Mouse (Mus musculus) CH12.LX (cell line): Measurements from ENCODE around the gene Agtpbp1. TPM values are rescaled to one million over a fixed set of nuclear protein-coding genes. Genes with fewer than 3 reads are reported as not detected.
A peak's percentile ranks its signal among the peaks of the same experiment; 100 is the strongest.

Source experiments
- DNase-seq: peaks from one replicate; pipeline ENCODE4 v3.0.0-alpha.2; 2013; ENCODE audit errors: extremely low read depth
- H3K27ac ChIP-seq: 2 replicates; pipeline ENCODE4 v1.5.1; 2012; ENCODE audit warnings: low read depth, mild to moderate bottlenecking, control low read depth, moderate library complexity; ENCODE audit not compliant: insufficient read depth
- H3K27me3 ChIP-seq: replicated peaks from 2 replicates; pipeline ENCODE3; 2012; ENCODE audit warnings: inconsistent platforms
- H3K36me3 ChIP-seq, 2 experiments: replicated peaks in 1 of 2; 2 replicates each; pipeline versions ENCODE3 to v1.6.1; 2012; ENCODE audit warnings: inconsistent platforms in 1 of 2, low read length in 1 of 2, mild to moderate bottlenecking in 1 of 2, mixed read lengths in 1 of 2, moderate library complexity in 1 of 2; ENCODE audit not compliant: control insufficient read depth in 1 of 2, insufficient read depth in 1 of 2
- H3K4me1 ChIP-seq, 2 experiments: 2 replicates each; pipeline ENCODE4 v1.6.1; 2012; ENCODE audit warnings: inconsistent platforms in 1 of 2, moderate library complexity in 1 of 2; ENCODE audit not compliant: insufficient read depth in 2 of 2, control insufficient read depth in 1 of 2
- H3K4me2 ChIP-seq: 2 replicates; pipeline ENCODE4 v1.6.1; 2012; ENCODE audit warnings: low read depth, mild to moderate bottlenecking, control low read depth; ENCODE audit not compliant: poor library complexity, insufficient read depth, severe bottlenecking
- H3K4me3 ChIP-seq, 3 experiments: fragments of 150-350 bp in 1 of 3; sonication (generic) in 1 of 3; replicated peaks in 1 of 3; 2 replicates each; pipeline versions ENCODE3 to v1.5.1; 2011 to 2012; ENCODE audit warnings: low read depth in 2 of 3, low read length in 2 of 3, mild to moderate bottlenecking in 2 of 3, moderate library complexity in 2 of 3, control low read depth in 1 of 3, improper control_type of control experiment in 1 of 3, inconsistent platforms in 1 of 3, mixed read lengths in 1 of 3; ENCODE audit not compliant: poor library complexity in 1 of 3
- H3K79me2 ChIP-seq: replicated peaks from 2 replicates; pipeline ENCODE4 v1.6.1; 2012; ENCODE audit warnings: mild to moderate bottlenecking, moderate library complexity; ENCODE audit not compliant: control insufficient read depth, poor library complexity, insufficient read depth, severe bottlenecking; ENCODE audit errors: extremely low read depth
- H3K9ac ChIP-seq: 2 replicates; pipeline ENCODE4 v1.6.1; 2012; ENCODE audit warnings: low read depth, mild to moderate bottlenecking, control low read depth, moderate library complexity; ENCODE audit not compliant: insufficient read depth
- H3K9me3 ChIP-seq: replicated peaks from 2 replicates; pipeline ENCODE3; 2012; ENCODE audit warnings: low read length, inconsistent platforms, mixed read lengths
- BHLHE40 ChIP-seq: IDR thresholded peaks from 2 replicates; pipeline ENCODE4 v1.6.1; 2011; ENCODE audit warnings: mild to moderate bottlenecking, low read depth, low read length, improper control_type of control experiment
- CHD1 ChIP-seq: IDR thresholded peaks from 2 replicates; pipeline ENCODE4 v1.6.1; 2012; ENCODE audit warnings: low read depth, low read length, improper control_type of control experiment, inconsistent platforms
- CHD2 ChIP-seq: IDR thresholded peaks from 2 replicates; pipeline ENCODE4 v1.6.1; 2011; ENCODE audit warnings: low read length, improper control_type of control experiment
- CTCF ChIP-seq, 2 experiments: IDR thresholded peaks in 1 of 2; conservative IDR thresholded peaks in 1 of 2; 2 replicates each; pipeline ENCODE4 v1.5.1; 2011 to 2012; ENCODE audit warnings: low read depth in 2 of 2, low read length in 2 of 2, improper control_type of control experiment in 1 of 2, inconsistent platforms in 1 of 2, mild to moderate bottlenecking in 1 of 2, moderate library complexity in 1 of 2
- EP300 ChIP-seq: IDR thresholded peaks from 2 replicates; pipeline ENCODE4 v1.6.1; 2011; ENCODE audit warnings: low read length, improper control_type of control experiment
- ETS1 ChIP-seq: conservative IDR thresholded peaks from 2 replicates; pipeline ENCODE4 v1.6.1; 2012; ENCODE audit warnings: low read depth, mild to moderate bottlenecking, inconsistent platforms, low read length, improper control_type of control experiment, moderate library complexity
- GABPA ChIP-seq: IDR thresholded peaks from 2 replicates; pipeline ENCODE4 v1.6.1; 2012; ENCODE audit warnings: low read depth, low read length, improper control_type of control experiment, inconsistent platforms; ENCODE audit not compliant: insufficient replicate concordance
- HCFC1 ChIP-seq: IDR thresholded peaks from 2 replicates; pipeline ENCODE4 v1.6.1; 2012; ENCODE audit warnings: low read depth, mild to moderate bottlenecking, inconsistent platforms, low read length, improper control_type of control experiment
- JUN ChIP-seq: IDR thresholded peaks from 2 replicates; pipeline ENCODE4 v1.6.1; 2011; ENCODE audit warnings: low read depth, mild to moderate bottlenecking, low read length, improper control_type of control experiment, moderate library complexity; ENCODE audit not compliant: insufficient read depth
- JUND ChIP-seq: conservative IDR thresholded peaks from 2 replicates; pipeline ENCODE4 v1.6.1; 2011; ENCODE audit warnings: low read depth, low read length, improper control_type of control experiment
- KAT2A ChIP-seq: IDR thresholded peaks from 2 replicates; pipeline ENCODE4 v1.6.1; 2012; ENCODE audit warnings: low read length, improper control_type of control experiment, inconsistent platforms; ENCODE audit not compliant: insufficient replicate concordance
- MAFK ChIP-seq: IDR thresholded peaks from 2 replicates; pipeline ENCODE4 v1.6.1; 2011; ENCODE audit warnings: low read length, improper control_type of control experiment; ENCODE audit not compliant: insufficient replicate concordance
- MAX ChIP-seq: IDR thresholded peaks from 2 replicates; pipeline ENCODE4 v1.6.1; 2011; ENCODE audit warnings: low read length, improper control_type of control experiment
- MAZ ChIP-seq: IDR thresholded peaks from 2 replicates; pipeline ENCODE4 v1.6.1; 2012; ENCODE audit warnings: low read depth, mild to moderate bottlenecking, inconsistent platforms, low read length, improper control_type of control experiment, moderate library complexity
- MEF2A ChIP-seq: IDR thresholded peaks from 2 replicates; pipeline ENCODE4 v1.6.1; 2014; ENCODE audit warnings: low read depth, mild to moderate bottlenecking, inconsistent platforms, low read length, improper control_type of control experiment, borderline replicate concordance
- MXI1 ChIP-seq: IDR thresholded peaks from 2 replicates; pipeline ENCODE4 v1.6.1; 2011; ENCODE audit warnings: mild to moderate bottlenecking, low read depth, low read length, improper control_type of control experiment
- MYC ChIP-seq: IDR thresholded peaks from 2 replicates; pipeline ENCODE4 v1.6.1; 2011; ENCODE audit warnings: low read depth, mild to moderate bottlenecking, improper control_type of control experiment, low read length
- NELFE ChIP-seq: IDR thresholded peaks from 2 replicates; pipeline ENCODE4 v1.6.1; 2011; ENCODE audit warnings: low read depth, low read length, improper control_type of control experiment
- POLR2A ChIP-seq: IDR thresholded peaks from 2 replicates; pipeline ENCODE4 v1.6.1; 2011; ENCODE audit warnings: low read depth, mild to moderate bottlenecking, improper control_type of control experiment, low read length
- POLR2AphosphoS2 ChIP-seq: IDR thresholded peaks from 2 replicates; pipeline ENCODE4 v1.6.1; 2011; ENCODE audit warnings: low read depth, low read length, improper control_type of control experiment
- RAD21 ChIP-seq: IDR thresholded peaks from 2 replicates; pipeline ENCODE4 v1.6.1; 2011; ENCODE audit warnings: low read depth, mild to moderate bottlenecking, low read length, improper control_type of control experiment, moderate library complexity
- SIN3A ChIP-seq: IDR thresholded peaks from 2 replicates; pipeline ENCODE4 v1.6.1; 2012; ENCODE audit warnings: low read length, improper control_type of control experiment, inconsistent platforms
- SMC3 ChIP-seq: IDR thresholded peaks from 2 replicates; pipeline ENCODE4 v1.6.1; 2011; ENCODE audit warnings: low read depth, low read length, improper control_type of control experiment
- TBP ChIP-seq: conservative IDR thresholded peaks from 2 replicates; pipeline ENCODE4 v1.6.1; 2011; ENCODE audit warnings: low read depth, low read length, improper control_type of control experiment
- TCF12 ChIP-seq: IDR thresholded peaks from 2 replicates; pipeline ENCODE4 v1.6.1; 2014; ENCODE audit warnings: low read depth, mild to moderate bottlenecking, inconsistent platforms, low read length, improper control_type of control experiment
- UBTF ChIP-seq: IDR thresholded peaks from 2 replicates; pipeline ENCODE4 v1.6.1; 2012; ENCODE audit warnings: low read depth, mild to moderate bottlenecking, inconsistent platforms, low read length, improper control_type of control experiment, moderate library complexity
- USF1 ChIP-seq: IDR thresholded peaks from 2 replicates; pipeline ENCODE4 v1.6.1; 2014; ENCODE audit warnings: low read depth, mild to moderate bottlenecking, inconsistent platforms, low read length, improper control_type of control experiment
- USF2 ChIP-seq: conservative IDR thresholded peaks from 2 replicates; pipeline ENCODE4 v1.6.1; 2011; ENCODE audit warnings: low read depth, low read length, improper control_type of control experiment
- ZC3H11A ChIP-seq: IDR thresholded peaks from 2 replicates; pipeline ENCODE4 v1.6.1; 2012; ENCODE audit warnings: low read depth, mild to moderate bottlenecking, inconsistent platforms, low read length, improper control_type of control experiment
- ZKSCAN1 ChIP-seq: IDR thresholded peaks from 2 replicates; pipeline ENCODE4 v1.6.1; 2012; ENCODE audit warnings: low read depth, inconsistent platforms, low read length, improper control_type of control experiment, borderline replicate concordance
- ZNF384 ChIP-seq: IDR thresholded peaks from 2 replicates; pipeline ENCODE4 v1.6.1; 2012; ENCODE audit warnings: low read depth, low read length, improper control_type of control experiment, inconsistent platforms
- dilution Hi-C: fragments of 300-500 bp; cut with MboI; formaldehyde crosslinking; loops from 2 replicates; pipeline ENCODE4 v1.14.3; 2020; ENCODE audit warnings: low sequenced_read_pairs; ENCODE audit not compliant: extremely low pct_unique_long_range_greater_than_20kb, extremely low pct_ligation_motif_present
- in situ Hi-C: fragments of 300-500 bp; cut with MboI; formaldehyde crosslinking; loops from 3 replicates; pipeline ENCODE4 v1.14.3; 2019; ENCODE audit warnings: low sequenced_read_pairs, low pct_ligation_motif_present, low pct_unique_long_range_greater_than_20kb, mixed read lengths
- polyA plus RNA-seq: library from polyadenylated mRNA; unstranded; fragments of >175 nt; gene quantifications from 2 replicates; pipeline ENCODE4 v1.2.1, GENCODE M21; 2012; ENCODE audit warnings: low read depth; ENCODE audit not compliant: insufficient read length
- total RNA-seq, 2 experiments: library from RNA; depleted of rRNA; stranded (reverse); fragments of 300-350 nt in 1 of 2; fragments of >200 nt in 1 of 2; gene quantifications; 2 replicates each; pipeline ENCODE4 v1.2.3; 2012 to 2014

The Agtpbp1 gene
- total and polyA plus RNA-seq, 3 experiments = 15.7 to 21.5 (median 19.5) TPM

- TF ChIP-seq MXI1 (no peak), CHD2 (no peak)
Measured at GRCm38 (mm10) chr13:59444371-59444770, 140.7 kb downstream of the Agtpbp1 start (continued).

GRCm38 (mm10) chr13:59439683-59440082, 145.3 kb downstream of the Agtpbp1 start:
- dilution Hi-C loops (no loop called here), in situ Hi-C loops (no loop called here)
- Histone ChIP-seq H3K79me2 (no peaks in the 10 kb centered on the region), H3K9me3 (no peaks in the 10 kb centered on the region), H3K4me3 (no peak overlapping the region), H3K27me3 (no peaks in the 10 kb centered on the region), H3K36me3 (no peaks in the 10 kb centered on the region), H3K27ac (no peak overlapping the region), H3K4me1 (no peaks in the 10 kb centered on the region), H3K9ac (no peak overlapping the region), H3K4me2 (no peak overlapping the region)
- no peak for DNase-seq
- TF ChIP-seq NELFE (no peak), TBP (no peak), JUND (no peak), MAX (no peak), MEF2A (no peak), KAT2A (no peak), ZNF384 (no peak), ZC3H11A (no peak), POLR2A (no peak), ZKSCAN1 (no peak)
- TF ChIP-seq, all 38 proteins: peak for 0

GRCm38 (mm10) chr13:59434554-59434953, 150.5 kb downstream of the Agtpbp1 start:
- H3K27me3 ChIP-seq = no peaks in the 10 kb centered on the region
- no peak overlapping the region for H3K9ac ChIP-seq
- no peak overlapping the region for H3K27ac ChIP-seq
- peak; percentile 6 for DNase-seq
- H3K4me3 ChIP-seq = no peak overlapping the region
- in situ Hi-C loops = no loop called here
- H3K4me1 ChIP-seq = no peaks in the 10 kb centered on the region
- H3K79me2 ChIP-seq = no peaks in the 10 kb centered on the region
- H3K4me2 ChIP-seq = no peak overlapping the region
- no peaks in the 10 kb centered on the region for H3K36me3 ChIP-seq
- dilution Hi-C loops = no loop called here
- H3K9me3 ChIP-seq = peaks cover 4% of the 10 kb centered on the region
- TF ChIP-seq TCF12 (no peak), CHD1 (no peak), MAZ (no peak), BHLHE40 (no peak), CHD2 (no peak), USF1 (no peak), ZC3H11A (no peak), MAX (no peak), HCFC1 (no peak), EP300 (no peak), KAT2A (no peak), JUN (no peak), TBP (no peak), CTCF (conservative IDR thresholded peaks at IDR 0.05 in 1 of 2, IDR thresholded peaks at IDR 0.05 in 1 of 2; ENCODE audit: low read depth in 2 of 2, low read length in 2 of 2) (peak in 1 of 2 experiments; percentile 70; a peak in 2 of 4 replicates), ETS1 (no peak), SIN3A (no peak), POLR2AphosphoS2 (no peak), POLR2A (no peak), MXI1 (no peak), USF2 (no peak), NELFE (no peak), SMC3 (peak; percentile 48), UBTF (no peak), MYC (peak; percentile 72; the same call in 1 of the 2 replicates), ZKSCAN1 (no peak), GABPA (no peak), RAD21 (peak; percentile 41), MAFK (no peak), JUND (no peak)
